Mouse (Mus musculus): ENCODE data around the gene Phf11a. TPM values are rescaled to one million over a fixed set of nuclear protein-coding genes. Genes with fewer than 3 reads are reported as not detected.
"Not testable (repeated sequence)": the region's sequence is repeated elsewhere in the genome, so short reads cannot be mapped to it uniquely, and the experiment has no call there.

The Phf11a gene
- polyA plus RNA-seq (2014; fragmentation: Nextera tagmentation; extraction: Ambion mirVana) = 0.16 TPM in 1 of 2 replicates, not detected in the other

DNA sequence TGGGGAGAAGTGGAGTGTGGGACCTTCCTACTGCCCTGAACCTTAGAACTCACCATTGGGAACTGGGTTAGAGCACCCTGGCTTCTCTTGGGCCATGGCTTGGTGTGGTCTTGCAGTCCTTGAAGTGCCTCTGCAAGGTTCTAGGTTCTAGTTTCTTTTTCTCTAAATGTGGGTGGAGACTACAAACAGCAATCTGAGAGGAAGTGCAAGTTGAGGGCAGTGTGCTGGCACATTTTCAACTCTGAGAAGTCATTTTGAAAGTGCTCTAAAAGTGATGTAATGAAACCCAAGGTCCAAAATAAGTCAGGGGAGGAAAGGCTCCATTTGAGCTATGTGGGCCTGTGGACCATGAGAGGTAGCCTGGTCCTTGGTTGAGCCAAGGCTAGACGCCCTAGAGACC lies at the start of gene Phf11a:
TSS of gene Phf11a (minus strand) at position 132 of the 400 bp plus-strand sequence.
- not testable (repeated sequence) for H3K27me3 ChIP-seq (replicated peaks; ENCODE audit: control insufficient read depth, insufficient read depth, low read length); H3K4me3 ChIP-seq (ENCODE audit: low read depth, low read length); H3K27ac ChIP-seq (ENCODE audit: low read depth, low read length); H3K36me3 ChIP-seq (ENCODE audit: control insufficient read depth, insufficient read depth, low read length); H3K4me1 ChIP-seq (replicated peaks; ENCODE audit: control insufficient read depth, insufficient read depth, low read length); DNase-seq (ENCODE audit: low spot score); H3K9me3 ChIP-seq (ENCODE audit: control insufficient read depth, low read length); ATAC-seq (replicated peaks; ENCODE audit: low FRiP score); H3K4me2 ChIP-seq; H3K9ac ChIP-seq (ENCODE audit: low read depth, low read length)
- WGBS = 56% methylated on average over 1 of the region's 1 CpGs

GRCm38 (mm10) chr14:59341189-59341588 lies 43.9 kb upstream of the Phf11a start, which contains the start of gene Phf11b:
Phf11b (minus strand) TSS chr14:59341351.
- H3K4me2 ChIP-seq; H3K4me1 ChIP-seq (replicated peaks; ENCODE audit: control insufficient read depth, insufficient read depth, low read length); H3K27me3 ChIP-seq (replicated peaks; ENCODE audit: control insufficient read depth, insufficient read depth, low read length); DNase-seq (ENCODE audit: low spot score); H3K4me3 ChIP-seq (ENCODE audit: low read depth, low read length); H3K9ac ChIP-seq (ENCODE audit: low read depth, low read length); H3K27ac ChIP-seq (ENCODE audit: low read depth, low read length); H3K36me3 ChIP-seq (ENCODE audit: control insufficient read depth, insufficient read depth, low read length); H3K9me3 ChIP-seq (ENCODE audit: control insufficient read depth, low read length); ATAC-seq (replicated peaks; ENCODE audit: low FRiP score): not testable (repeated sequence)
- WGBS = 56% methylated on average over 1 of the region's 1 CpGs

GRCm38 (mm10) chr14:59339541-59339940 lies 42.2 kb upstream of the Phf11a start:
- ATAC-seq (replicated peaks; ENCODE audit: low FRiP score) (no peak), DNase-seq (ENCODE audit: low spot score) (no peak)
- no peak overlapping the region for H3K9ac ChIP-seq (ENCODE audit: low read depth, low read length)
- no peaks in the 10 kb centered on the region for H3K9me3 ChIP-seq (ENCODE audit: control insufficient read depth, low read length)
- H3K27ac ChIP-seq (ENCODE audit: low read depth, low read length) = no peak overlapping the region
- no peaks in the 10 kb centered on the region for H3K27me3 ChIP-seq (replicated peaks; ENCODE audit: control insufficient read depth, insufficient read depth, low read length)
- no peaks in the 10 kb centered on the region for H3K4me1 ChIP-seq (replicated peaks; ENCODE audit: control insufficient read depth, insufficient read depth, low read length)
- H3K4me2 ChIP-seq = no peak overlapping the region
- no peak overlapping the region for H3K4me3 ChIP-seq (ENCODE audit: low read depth, low read length)
- 88% methylated on average over 1 of the region's 1 CpGs for WGBS
- H3K36me3 ChIP-seq (ENCODE audit: control insufficient read depth, insufficient read depth, low read length) = no peaks in the 10 kb centered on the region

DNA sequence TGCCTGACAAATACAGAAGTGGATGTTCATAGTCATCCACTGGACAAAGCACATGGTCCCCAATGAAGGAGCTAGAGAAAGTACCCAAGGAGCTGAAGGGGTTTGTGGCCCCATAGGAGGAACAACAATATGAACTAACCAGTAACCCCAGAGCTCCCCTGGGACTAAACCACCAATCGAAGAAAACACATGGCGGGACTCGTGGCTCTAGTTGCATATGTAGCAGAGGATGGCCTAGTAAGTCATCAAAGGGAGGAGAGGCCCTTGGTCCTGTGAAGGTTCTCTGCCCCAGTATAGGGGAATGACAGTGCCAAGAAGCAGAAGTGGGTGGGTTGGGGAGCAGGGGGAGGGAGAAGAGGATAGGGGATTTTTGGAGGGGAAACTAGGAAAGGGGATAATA lies 38.7 kb upstream of the Phf11a start:
- not testable (repeated sequence) for H3K4me2 ChIP-seq; H3K27ac ChIP-seq (ENCODE audit: low read depth, low read length); ATAC-seq (replicated peaks; ENCODE audit: low FRiP score); H3K4me1 ChIP-seq (replicated peaks; ENCODE audit: control insufficient read depth, insufficient read depth, low read length); H3K27me3 ChIP-seq (replicated peaks; ENCODE audit: control insufficient read depth, insufficient read depth, low read length); H3K36me3 ChIP-seq (ENCODE audit: control insufficient read depth, insufficient read depth, low read length); H3K4me3 ChIP-seq (ENCODE audit: low read depth, low read length); DNase-seq (ENCODE audit: low spot score); H3K9ac ChIP-seq (ENCODE audit: low read depth, low read length); H3K9me3 ChIP-seq (ENCODE audit: control insufficient read depth, low read length)
- 76% methylated on average over 3 of the region's 3 CpGs for WGBS

GRCm38 (mm10) chr14:59330499-59330898 lies 33.2 kb upstream of the Phf11a start:
- 47% methylated on average over 3 of the region's 3 CpGs for WGBS
- not testable (repeated sequence) for H3K36me3 ChIP-seq (ENCODE audit: control insufficient read depth, insufficient read depth, low read length); H3K4me3 ChIP-seq (ENCODE audit: low read depth, low read length); ATAC-seq (replicated peaks; ENCODE audit: low FRiP score); H3K4me1 ChIP-seq (replicated peaks; ENCODE audit: control insufficient read depth, insufficient read depth, low read length); H3K4me2 ChIP-seq; H3K9me3 ChIP-seq (ENCODE audit: control insufficient read depth, low read length); H3K9ac ChIP-seq (ENCODE audit: low read depth, low read length); H3K27me3 ChIP-seq (replicated peaks; ENCODE audit: control insufficient read depth, insufficient read depth, low read length); DNase-seq (ENCODE audit: low spot score); H3K27ac ChIP-seq (ENCODE audit: low read depth, low read length)

DNA sequence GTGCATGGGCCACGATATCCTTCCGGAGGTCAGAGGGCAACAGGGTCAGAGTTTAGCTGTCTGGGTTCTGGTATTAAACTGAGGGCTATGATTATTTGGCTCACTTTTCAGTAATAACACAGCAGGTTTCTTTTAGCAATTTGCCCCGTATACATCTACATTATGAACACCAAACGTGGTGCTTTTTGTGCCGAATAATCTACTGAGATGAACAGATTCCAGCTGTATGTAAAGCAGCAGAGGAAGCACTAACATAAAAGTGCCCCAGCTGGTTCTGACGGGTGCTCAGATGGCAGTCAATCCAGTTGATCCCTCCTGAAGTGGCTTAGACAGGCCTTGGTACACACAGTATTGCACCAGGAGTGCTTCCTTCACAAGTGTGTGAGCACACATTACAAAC lies 22.6 kb upstream of the Phf11a start:
- WGBS = 85% methylated on average over 6 of the region's 6 CpGs
- not testable (repeated sequence) for ATAC-seq (replicated peaks; ENCODE audit: low FRiP score); H3K9me3 ChIP-seq (ENCODE audit: control insufficient read depth, low read length)

DNA sequence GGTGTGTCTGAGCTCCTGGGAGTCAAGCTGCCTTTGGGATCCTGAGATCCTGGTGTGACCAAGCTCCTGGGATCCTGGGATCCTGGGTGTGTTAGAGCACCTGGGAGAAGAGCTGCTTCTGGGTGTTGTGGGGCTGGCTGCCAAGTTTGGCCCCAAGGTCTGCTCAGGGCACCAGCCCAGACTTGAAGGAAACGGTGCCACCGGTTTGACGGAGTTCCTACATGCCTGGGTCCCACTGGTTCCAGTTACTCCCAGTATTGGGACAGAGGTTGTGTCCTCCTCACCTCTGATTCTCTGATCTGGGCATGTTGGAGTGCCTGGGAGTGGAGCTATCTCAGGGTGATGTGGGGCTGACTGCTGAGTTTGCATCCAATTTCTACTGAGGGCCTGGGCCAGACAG lies 21.7 kb upstream of the Phf11a start:
- not testable (repeated sequence) for H3K4me1 ChIP-seq (replicated peaks; ENCODE audit: control insufficient read depth, insufficient read depth, low read length); H3K27ac ChIP-seq (ENCODE audit: low read depth, low read length); ATAC-seq (replicated peaks; ENCODE audit: low FRiP score); H3K36me3 ChIP-seq (ENCODE audit: control insufficient read depth, insufficient read depth, low read length); H3K4me3 ChIP-seq (ENCODE audit: low read depth, low read length); H3K4me2 ChIP-seq; H3K9ac ChIP-seq (ENCODE audit: low read depth, low read length); H3K9me3 ChIP-seq (ENCODE audit: control insufficient read depth, low read length); H3K27me3 ChIP-seq (replicated peaks; ENCODE audit: control insufficient read depth, insufficient read depth, low read length); DNase-seq (ENCODE audit: low spot score)
- WGBS = 95% methylated on average over 3 of the region's 3 CpGs

More for the DNA sequence above, 22.6 kb upstream of the Phf11a start:
- not testable (repeated sequence) for H3K4me1 ChIP-seq (replicated peaks; ENCODE audit: control insufficient read depth, insufficient read depth, low read length); H3K4me3 ChIP-seq (ENCODE audit: low read depth, low read length); H3K36me3 ChIP-seq (ENCODE audit: control insufficient read depth, insufficient read depth, low read length); H3K9ac ChIP-seq (ENCODE audit: low read depth, low read length); H3K27me3 ChIP-seq (replicated peaks; ENCODE audit: control insufficient read depth, insufficient read depth, low read length); H3K27ac ChIP-seq (ENCODE audit: low read depth, low read length); H3K4me2 ChIP-seq; DNase-seq (ENCODE audit: low spot score)

DNA sequence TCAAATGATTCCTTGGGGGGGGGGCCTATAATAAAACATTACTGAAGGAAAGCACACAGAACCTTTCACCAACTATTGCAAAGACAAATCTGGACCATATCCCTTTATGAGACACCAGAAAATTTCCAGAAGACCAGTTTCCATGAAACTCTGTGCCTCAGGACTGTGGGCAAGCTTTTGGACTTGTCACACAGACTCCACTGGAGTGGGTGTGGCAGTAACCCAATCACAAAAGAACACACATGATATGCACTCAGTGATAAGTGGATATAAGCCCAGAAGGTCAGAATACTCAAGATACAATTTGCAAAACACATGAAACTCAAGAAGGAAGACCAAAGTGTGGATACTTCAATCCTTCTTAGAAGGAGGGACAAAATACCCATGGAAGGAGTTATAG lies 5.6 kb downstream of the Phf11a start:
- not testable (repeated sequence) for H3K4me1 ChIP-seq (replicated peaks; ENCODE audit: control insufficient read depth, insufficient read depth, low read length); H3K36me3 ChIP-seq (ENCODE audit: control insufficient read depth, insufficient read depth, low read length); H3K27me3 ChIP-seq (replicated peaks; ENCODE audit: control insufficient read depth, insufficient read depth, low read length); H3K9ac ChIP-seq (ENCODE audit: low read depth, low read length); H3K9me3 ChIP-seq (ENCODE audit: control insufficient read depth, low read length); H3K4me3 ChIP-seq (ENCODE audit: low read depth, low read length); H3K4me2 ChIP-seq; H3K27ac ChIP-seq (ENCODE audit: low read depth, low read length); ATAC-seq (replicated peaks; ENCODE audit: low FRiP score); DNase-seq (ENCODE audit: low spot score)

DNA sequence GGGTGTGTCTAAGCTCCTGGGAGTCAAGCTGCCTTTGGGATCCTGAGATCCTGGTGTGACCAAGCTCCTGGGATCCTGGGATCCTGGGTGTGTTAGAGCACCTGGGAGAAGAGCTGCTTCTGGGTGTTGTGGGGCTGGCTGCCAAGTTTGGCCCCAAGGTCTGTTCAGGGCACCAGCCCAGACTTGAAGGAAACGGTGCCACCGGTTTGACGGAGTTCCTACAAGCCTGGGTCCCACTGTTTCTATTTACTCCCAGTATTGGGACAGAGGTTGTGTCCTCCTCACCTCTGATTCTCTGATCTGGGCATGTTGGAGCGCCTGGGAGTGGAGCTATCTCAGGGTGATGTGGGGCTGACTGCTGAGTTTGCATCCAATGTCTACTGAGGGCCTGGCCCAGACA lies 22.4 kb downstream of the Phf11a start:
- H3K27ac ChIP-seq (ENCODE audit: low read depth, low read length); H3K9me3 ChIP-seq (ENCODE audit: control insufficient read depth, low read length); H3K4me1 ChIP-seq (replicated peaks; ENCODE audit: control insufficient read depth, insufficient read depth, low read length); H3K9ac ChIP-seq (ENCODE audit: low read depth, low read length); H3K4me3 ChIP-seq (ENCODE audit: low read depth, low read length); H3K27me3 ChIP-seq (replicated peaks; ENCODE audit: control insufficient read depth, insufficient read depth, low read length); H3K36me3 ChIP-seq (ENCODE audit: control insufficient read depth, insufficient read depth, low read length); ATAC-seq (replicated peaks; ENCODE audit: low FRiP score); H3K4me2 ChIP-seq; DNase-seq (ENCODE audit: low spot score): not testable (repeated sequence)
- WGBS = 84% methylated on average over 4 of the region's 4 CpGs

Measured in liver, embryonic 11.5 days (tissue).